Comparison of ENCODE assay signal across 10 mouse cellular contexts in the genomic region with DNA sequence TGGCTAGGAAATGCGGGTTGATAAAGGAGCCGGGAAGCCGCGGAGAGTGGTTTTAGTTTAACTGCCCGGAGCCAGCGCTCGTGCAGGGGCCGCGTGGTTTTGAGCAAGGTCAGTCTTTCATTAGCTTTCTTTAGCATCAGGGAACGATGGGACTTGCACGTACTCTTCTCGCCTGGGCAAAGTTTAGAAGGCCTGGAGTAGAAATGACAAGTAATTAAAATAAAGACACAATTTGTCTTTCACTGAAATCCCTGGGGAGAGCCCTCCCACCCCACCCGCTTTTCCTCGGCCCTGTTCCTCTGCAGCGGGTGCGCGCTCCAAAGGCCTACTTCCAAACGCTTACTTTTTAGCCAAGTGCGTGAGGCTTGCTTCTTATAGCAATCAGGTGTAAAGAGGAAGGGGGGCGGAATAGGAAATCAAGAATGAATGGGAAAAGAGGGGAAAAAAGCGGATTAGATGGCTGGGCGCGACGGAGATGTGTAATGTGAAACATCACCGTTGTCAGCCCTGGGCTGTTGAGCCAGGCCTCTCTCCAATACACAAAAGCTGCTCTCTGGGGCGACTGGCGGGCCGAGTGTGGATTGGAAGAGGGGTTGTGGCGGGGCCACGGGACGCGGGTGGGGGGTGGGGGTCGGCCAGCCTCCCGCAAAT. TPM values are rescaled to one million over a fixed set of nuclear protein-coding genes. Genes with fewer than 3 reads are reported as not detected.
DNase-seq lines count a peak whose midpoint lies in the region; ATAC-seq lines count a peak whose summit lies in the region.
"Had no signal": no experiment of that assay in that cellular context is flagged by ENCODE, and none has a peak within 500 bp of the region (broad histone marks: within the 10 kb centered on the region; RNA-seq: fewer than 3 reads in every experiment).

No protein-coding gene starts in this region.

- peak; percentile 56 for DNase-seq in kidney, adult 9 months
- no peak for DNase-seq in kidney, adult 8-10 months
- peak; percentile 74 for DNase-seq in limb, embryonic 11.5 days (ENCODE audit: low spot score)
- no peak for DNase-seq in urinary bladder, postnatal 10 days (ENCODE audit: low spot score)
- DNase-seq in natural killer cell, adult 2 months (ENCODE audit: low spot score in 2 of 2) = no peak

- no peak for ATAC-seq in embryonic facial prominence, embryonic 12.5 days (ENCODE audit: insufficient number of reproducible peaks, insufficient read depth, low FRiP score, low TSS enrichment)
- no peak for ATAC-seq in limb, embryonic 11.5 days (ENCODE audit: insufficient number of reproducible peaks, low FRiP score, low TSS enrichment, low read depth)
- ATAC-seq in stomach, embryonic 15.5 days (ENCODE audit: insufficient read depth, low FRiP score, low read depth) = no peak
- ATAC-seq: activated CD4-positive, CD25-positive, alpha-beta regulatory T cell, adult 4 months had no signal

- H3K4me1 ChIP-seq in embryonic facial prominence, embryonic 12.5 days = peaks cover 16% of the 10 kb centered on the region
- H3K4me1 ChIP-seq in limb, embryonic 11.5 days (ENCODE audit: control insufficient read depth, insufficient read depth, low read length) = 0 out of 2 replicates have a peak, but pooled peaks cover 5% of the 10 kb centered on the region
- H3K4me1 ChIP-seq in stomach, embryonic 15.5 days = peaks cover 28% of the 10 kb centered on the region

- peak overlapping the region; percentile 90 for H3K4me2 ChIP-seq in embryonic facial prominence, embryonic 12.5 days (replicated peaks)
- peak overlapping the region; percentile 18; the same call in 1 of the 2 replicates for H3K4me2 ChIP-seq in limb, embryonic 11.5 days (ENCODE audit: low read depth, severe bottlenecking)
- H3K4me2 ChIP-seq in stomach, embryonic 15.5 days = peak overlapping the region; percentile 96
- H3K4me2 ChIP-seq: lung, embryonic 15.5 days had no signal

- peak overlapping the region; percentile 50 for H3K4me3 ChIP-seq in embryonic facial prominence, embryonic 12.5 days
- H3K4me3 ChIP-seq in limb, embryonic 11.5 days (ENCODE audit: low read depth, low read length) = no peak overlapping the region
- H3K4me3 ChIP-seq in stomach, embryonic 15.5 days (replicated peaks) = peak overlapping the region; percentile 17; the same call in 1 of the 2 replicates
- H3K4me3 ChIP-seq: lung, embryonic 15.5 days had no signal

- H3K36me3 ChIP-seq in embryonic facial prominence, embryonic 12.5 days = no peaks in the 10 kb centered on the region
- H3K36me3 ChIP-seq in limb, embryonic 11.5 days (ENCODE audit: control insufficient read depth, insufficient read depth, low read length) = no peaks in the 10 kb centered on the region
- no peaks in the 10 kb centered on the region for H3K36me3 ChIP-seq in stomach, embryonic 15.5 days
- H3K36me3 ChIP-seq: lung, embryonic 15.5 days had no signal

- no peaks in the 10 kb centered on the region for H3K9me3 ChIP-seq in embryonic facial prominence, embryonic 12.5 days
- no peaks in the 10 kb centered on the region for H3K9me3 ChIP-seq in limb, embryonic 11.5 days (ENCODE audit: control insufficient read depth, low read length)
- no peaks in the 10 kb centered on the region for H3K9me3 ChIP-seq in stomach, embryonic 15.5 days
- H3K9me3 ChIP-seq: lung, embryonic 15.5 days had no signal

- H3K27ac ChIP-seq in embryonic facial prominence, embryonic 12.5 days = 0 out of 2 replicates have a peak overlapping the region, but pooled peaks have one; percentile 17
- no peak overlapping the region for H3K27ac ChIP-seq in limb, embryonic 11.5 days (replicated peaks; ENCODE audit: low read depth, low read length)
- no peak overlapping the region for H3K27ac ChIP-seq in stomach, embryonic 15.5 days
- H3K27ac ChIP-seq: lung, embryonic 15.5 days had no signal

- peaks cover 65% of the 10 kb centered on the region for H3K27me3 ChIP-seq in embryonic facial prominence, embryonic 12.5 days
- peaks cover 73% of the 10 kb centered on the region for H3K27me3 ChIP-seq in limb, embryonic 11.5 days (ENCODE audit: control insufficient read depth, insufficient read depth, low read length)
- peaks cover 67% of the 10 kb centered on the region for H3K27me3 ChIP-seq in stomach, embryonic 15.5 days (replicated peaks)

- peak overlapping the region; percentile 24 for H3K9ac ChIP-seq in embryonic facial prominence, embryonic 12.5 days
- H3K9ac ChIP-seq in limb, embryonic 11.5 days (ENCODE audit: low read length) = no peak overlapping the region; the same call in 1 of the 2 replicates
- no peak overlapping the region for H3K9ac ChIP-seq in stomach, embryonic 15.5 days
- H3K9ac ChIP-seq: lung, embryonic 15.5 days had no signal

- WGBS in embryonic facial prominence, embryonic 12.5 days = 1% methylated on average over 34 of the region's 34 CpGs
- WGBS in limb, embryonic 11.5 days = under 1% methylated on average over 34 of the region's 34 CpGs
- WGBS in stomach, embryonic 15.5 days = 6% methylated on average over 34 of the region's 34 CpGs

RNA-seq across cellular contexts. Expression of a gene that starts 17.4 kb away (rescaled TPM):
- polyA plus RNA-seq in embryonic facial prominence, embryonic 12.5 days (2016; fragmentation: Nextera tagmentation; extraction: Ambion mirVana) = 54.6 and 55.2 TPM in 2 replicates
- 37.6 and 43.1 TPM in 2 replicates for polyA plus RNA-seq in limb, embryonic 11.5 days (2014; fragmentation: Nextera tagmentation; extraction: Ambion mirVana)
- 16.5 and 23.8 TPM in 2 replicates for polyA plus RNA-seq in stomach, embryonic 15.5 days (2015; fragmentation: Nextera tagmentation; extraction: Ambion mirVana)
- polyA plus RNA-seq: activated CD4-positive, CD25-positive, alpha-beta regulatory T cell, adult 4 months; cortical plate, adult 2 months had no signal

Comparison
In these comparisons a context has a peak if more than half of its experiments do, and no peak if none do; other contexts are left out.
1. DNase-seq: peak in kidney, adult 9 months (single experiment) and limb, embryonic 11.5 days (single experiment); none in kidney, adult 8-10 months (0 of 2), urinary bladder, postnatal 10 days (single experiment) and natural killer cell, adult 2 months (0 of 2).
2. H3K4me2 ChIP-seq: peak in every context shown above with its lines; median percentile 96 in stomach, embryonic 15.5 days; 90 in embryonic facial prominence, embryonic 12.5 days; 18 in limb, embryonic 11.5 days.